Mouse (Mus musculus) midbrain, embryonic 11.5 days (tissue): Measurements from ENCODE around the gene Lztr1. TPM values are rescaled to one million over a fixed set of nuclear protein-coding genes. Genes with fewer than 3 reads are reported as not detected.

Experiments used
- ATAC-seq: fragments of 200-750 bp; cut with Nextera tagmentation; 2 replicates; pipeline ENCODE4 v1.8.0; 2017; ENCODE audit warnings: moderate TSS enrichment, moderate library complexity; ENCODE audit not compliant: low FRiP score
- DNase-seq: peaks from one replicate; pipeline ENCODE4 v3.0.0; 2015; ENCODE audit warnings: low spot score; ENCODE audit errors: missing footprints
- H3K27ac ChIP-seq: fragments of 300-500 bp; sonication (generic); 2 replicates; pipeline ENCODE4 v1.5.1; 2014; ENCODE audit warnings: low read depth, low read length
- H3K27me3 ChIP-seq: fragments of 300-500 bp; sonication (generic); 2 replicates; pipeline ENCODE4 v1.6.1; 2014; ENCODE audit warnings: mild to moderate bottlenecking, low read length, moderate library complexity, mixed read lengths; ENCODE audit not compliant: control insufficient read depth, insufficient read depth
- H3K36me3 ChIP-seq: fragments of 300-500 bp; sonication (generic); 2 replicates; pipeline ENCODE4 v1.6.1; 2014; ENCODE audit warnings: mild to moderate bottlenecking, low read length, moderate library complexity, mixed read lengths; ENCODE audit not compliant: control insufficient read depth, insufficient read depth
- H3K4me1 ChIP-seq: fragments of 300-500 bp; sonication (generic); 2 replicates; pipeline ENCODE4 v1.6.1; 2014; ENCODE audit warnings: low read length; ENCODE audit not compliant: control insufficient read depth, insufficient read depth
- H3K4me2 ChIP-seq: fragments of 300-500 bp; sonication (generic); 2 replicates; pipeline ENCODE4 v1.6.1; 2014; ENCODE audit warnings: mild to moderate bottlenecking, moderate library complexity
- H3K4me3 ChIP-seq: fragments of 300-500 bp; sonication (generic); 2 replicates; pipeline ENCODE4 v1.5.1; 2014; ENCODE audit warnings: low read depth, low read length
- H3K9ac ChIP-seq: fragments of 300-500 bp; sonication (generic); 2 replicates; pipeline ENCODE4 v1.6.1; 2014; ENCODE audit warnings: low read length
- H3K9me3 ChIP-seq: fragments of 300-500 bp; sonication (generic); 2 replicates; pipeline ENCODE4 v1.6.1; 2016; ENCODE audit warnings: low read length; ENCODE audit not compliant: control insufficient read depth
- WGBS: fragments of 180-500 bp; shearing (Covaris S2); extraction: QIAGEN DNeasy Blood & Tissue Kit; methylation state at CpG from one replicate; pipeline ENCODE4 v1.1.7; 2014; 5-methylcytosine and 5-hydroxymethylcytosine counted together
- polyA plus RNA-seq: library from polyadenylated mRNA; unstranded; fragments of >200 nt; fragmentation: Nextera tagmentation; extraction: Ambion mirVana; gene quantifications from 2 replicates; pipeline ENCODE4 v1.2.1, GENCODE M21; 2014

Lztr1 gene
- polyA plus RNA-seq, 1 experiment from 2014 or later: 70.5 TPM

- H3K4me2 ChIP-seq: peak overlapping the region; percentile 35
Measured at GRCm38 (mm10) chr16:17559396-17560027, 51.0 kb downstream of the Lztr1 start.

DNA sequence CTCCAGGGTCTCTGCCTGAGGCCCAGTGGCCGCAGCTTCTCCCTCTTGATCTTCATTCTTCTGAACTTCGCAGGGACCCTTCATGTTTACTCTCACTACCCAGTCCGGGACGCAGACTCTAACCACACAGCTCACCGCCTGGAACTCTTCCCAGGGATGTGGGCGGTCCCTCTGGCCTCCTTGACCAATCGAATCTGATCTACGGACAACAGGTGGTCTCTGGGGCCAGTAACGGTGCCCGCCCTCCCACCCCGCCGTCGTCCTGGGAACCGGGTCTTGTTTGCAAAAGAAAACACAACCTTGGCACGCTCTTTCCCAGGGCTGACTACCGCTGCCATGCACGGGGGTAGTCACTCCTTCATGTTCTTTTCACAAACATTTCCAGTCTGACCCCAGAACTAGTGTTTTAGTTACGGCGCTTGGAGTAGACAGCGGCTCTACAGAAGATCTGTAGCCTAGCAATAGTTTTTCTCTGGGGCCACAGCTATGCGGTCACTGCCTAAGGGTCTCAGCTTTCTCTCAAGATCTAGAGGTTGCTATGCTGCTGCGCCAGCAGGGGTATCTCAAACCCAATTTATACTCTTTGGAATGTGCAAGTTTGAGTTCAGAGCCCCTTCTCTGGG is 52.8 kb downstream of the Lztr1 start, which contains the start of gene Lrrc74b:
Gene Lrrc74b (minus strand): TSS at position 120 of the 623 bp plus-strand sequence.
- no peaks in the 10 kb centered on the region for H3K9me3 ChIP-seq
- peak within 1 kb of the TSS; percentile 51 for H3K4me2 ChIP-seq
- H3K4me1 ChIP-seq: peaks cover 28% of the 10 kb centered on the region
- H3K4me3 ChIP-seq: peak within 1 kb of the TSS; percentile 17; the same call in 1 of the 2 replicates
- peak within 1 kb of the TSS; percentile 30; the same call in 1 of the 2 replicates for H3K9ac ChIP-seq
- under 1% methylated on average over 22 of the region's 22 CpGs for WGBS
- no peak for DNase-seq
- H3K27me3 ChIP-seq: 0 out of 2 replicates have a peak, but pooled peaks cover 3% of the 10 kb centered on the region
- peak; percentile 75 for ATAC-seq
- no peaks in the 10 kb centered on the region for H3K36me3 ChIP-seq
- peak within 1 kb of the TSS; percentile 40; the same call in 1 of the 2 replicates for H3K27ac ChIP-seq

More at GRCm38 (mm10) chr16:17559396-17560027, 51.0 kb downstream of the Lztr1 start:
- H3K4me3 ChIP-seq: no peak overlapping the region
- ATAC-seq: no peak
- H3K36me3 ChIP-seq: no peaks in the 10 kb centered on the region
- peak overlapping the region; percentile 53 for H3K9ac ChIP-seq
- WGBS: 63% methylated on average over 9 of the region's 9 CpGs
- H3K4me1 ChIP-seq: peaks cover 33% of the 10 kb centered on the region
- H3K9me3 ChIP-seq: no peaks in the 10 kb centered on the region
- H3K27ac ChIP-seq: 0 out of 2 replicates have a peak overlapping the region, but pooled peaks have one; percentile 44
- DNase-seq: no peak
- 0 out of 2 replicates have a peak, but pooled peaks cover 3% of the 10 kb centered on the region for H3K27me3 ChIP-seq

DNA sequence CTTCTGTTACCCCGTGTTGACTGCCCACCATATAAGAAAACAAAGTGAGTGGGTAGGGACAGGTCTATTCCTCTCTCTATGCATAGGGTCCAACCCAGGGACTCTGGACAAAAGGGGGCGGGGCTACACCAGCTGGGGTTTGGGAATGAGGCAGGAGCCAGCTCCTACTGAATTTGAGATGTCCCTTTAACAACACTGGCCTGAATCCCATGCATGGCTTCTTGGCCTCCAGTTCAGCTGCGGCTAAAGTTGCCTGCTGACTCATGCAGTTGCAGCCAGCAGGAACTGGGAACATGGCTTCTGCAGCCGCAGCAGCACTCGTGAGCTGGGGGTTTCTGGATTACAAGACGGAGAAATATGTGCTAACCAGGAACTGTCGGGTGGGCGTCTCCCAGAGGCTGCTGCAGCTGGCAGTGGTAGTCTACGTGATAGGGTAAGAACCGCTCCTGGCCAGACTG is 53.3 kb downstream of the Lztr1 start, which contains the start of gene P2rx6:
Gene P2rx6 (plus strand): TSS at position 135 of the 458 bp plus-strand sequence.
- H3K4me2 ChIP-seq: peak within 1 kb of the TSS; percentile 51
- H3K4me3 ChIP-seq: peak within 1 kb of the TSS; percentile 17; the same call in 1 of the 2 replicates
- H3K4me1 ChIP-seq: peaks cover 28% of the 10 kb centered on the region
- no peaks in the 10 kb centered on the region for H3K9me3 ChIP-seq
- H3K9ac ChIP-seq: peak within 1 kb of the TSS; percentile 30; the same call in 1 of the 2 replicates
- no peaks in the 10 kb centered on the region for H3K36me3 ChIP-seq
- peak within 1 kb of the TSS; percentile 40; the same call in 1 of the 2 replicates for H3K27ac ChIP-seq
- H3K27me3 ChIP-seq: 0 out of 2 replicates have a peak, but pooled peaks cover 3% of the 10 kb centered on the region
- DNase-seq (peak; percentile 95), ATAC-seq (peak; percentile 45; the same call in 1 of the 2 replicates)
- 2% methylated on average over 10 of the region's 10 CpGs for WGBS

DNA sequence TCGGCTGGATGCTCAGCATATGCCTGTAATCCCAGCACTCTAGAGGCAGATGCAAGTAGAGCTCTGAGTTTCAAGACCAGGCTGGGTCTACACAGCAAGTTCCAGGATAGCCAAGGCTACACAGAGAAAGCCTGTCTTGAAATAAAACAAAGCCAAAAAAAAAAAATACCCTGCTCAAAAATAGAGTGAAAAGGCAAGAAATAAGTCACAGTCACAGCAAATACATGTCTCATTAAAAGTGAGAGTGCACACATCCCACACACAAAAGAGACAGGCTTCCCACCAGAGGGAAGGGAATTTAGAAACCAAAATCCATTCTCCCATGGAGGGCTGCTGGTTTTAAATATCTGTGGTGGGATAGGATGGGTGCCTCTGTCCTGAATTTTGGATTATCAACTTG is 55.1 kb downstream of the Lztr1 start:
- no peaks in the 10 kb centered on the region for H3K36me3 ChIP-seq
- no peak overlapping the region for H3K4me3 ChIP-seq
- H3K4me1 ChIP-seq: peaks cover 22% of the 10 kb centered on the region
- WGBS: 43% methylated on average over 1 of the region's 1 CpGs
- DNase-seq (no peak), ATAC-seq (no peak)
- no peak overlapping the region for H3K27ac ChIP-seq
- no peak overlapping the region for H3K4me2 ChIP-seq
- H3K27me3 ChIP-seq: 0 out of 2 replicates have a peak, but pooled peaks cover 3% of the 10 kb centered on the region
- H3K9me3 ChIP-seq: no peaks in the 10 kb centered on the region
- H3K9ac ChIP-seq: no peak overlapping the region

- H3K4me2 ChIP-seq: no peak overlapping the region
- 0 out of 2 replicates have a peak, but pooled peaks cover 3% of the 10 kb centered on the region for H3K27me3 ChIP-seq
- no peaks in the 10 kb centered on the region for H3K9me3 ChIP-seq
- no peak overlapping the region for H3K4me3 ChIP-seq
- no peaks in the 10 kb centered on the region for H3K36me3 ChIP-seq
- WGBS: 86% methylated on average over 2 of the region's 2 CpGs
- ATAC-seq (no peak), DNase-seq (no peak)
- no peak overlapping the region for H3K27ac ChIP-seq
- peaks cover 16% of the 10 kb centered on the region for H3K4me1 ChIP-seq
- H3K9ac ChIP-seq: no peak overlapping the region
Measured at GRCm38 (mm10) chr16:17564221-17564620, 55.7 kb downstream of the Lztr1 start.

- H3K9me3 ChIP-seq: no peaks in the 10 kb centered on the region
- ATAC-seq (no peak), DNase-seq (no peak)
- peaks cover 12% of the 10 kb centered on the region for H3K4me1 ChIP-seq
- 0 out of 2 replicates have a peak, but pooled peaks cover 3% of the 10 kb centered on the region for H3K27me3 ChIP-seq
- no peak overlapping the region for H3K4me2 ChIP-seq
- no peak overlapping the region for H3K27ac ChIP-seq
- H3K36me3 ChIP-seq: no peaks in the 10 kb centered on the region
- 75% methylated on average over 3 of the region's 3 CpGs for WGBS
- H3K4me3 ChIP-seq: no peak overlapping the region
- H3K9ac ChIP-seq: no peak overlapping the region
Measured at GRCm38 (mm10) chr16:17564771-17565170, 56.3 kb downstream of the Lztr1 start.

- WGBS: 22% methylated on average over 4 of the region's 4 CpGs
Measured at GRCm38 (mm10) chr16:17566186-17566585, 57.7 kb downstream of the Lztr1 start.

More at GRCm38 (mm10) chr16:17566186-17566585, 57.7 kb downstream of the Lztr1 start:
- H3K27ac ChIP-seq: no peak overlapping the region
- H3K9ac ChIP-seq: no peak overlapping the region
- H3K9me3 ChIP-seq: no peaks in the 10 kb centered on the region
- H3K4me3 ChIP-seq: no peak overlapping the region
- DNase-seq: no peak
- H3K4me1 ChIP-seq: peaks cover 8% of the 10 kb centered on the region
- H3K27me3 ChIP-seq: 0 out of 2 replicates have a peak, but pooled peaks cover 3% of the 10 kb centered on the region
- H3K36me3 ChIP-seq: no peaks in the 10 kb centered on the region
- ATAC-seq: no peak
- H3K4me2 ChIP-seq: no peak overlapping the region
